Mouse (Mus musculus) gastrocnemius, postnatal 10 days (tissue): ENCODE measurements around the gene Coch. TPM values are rescaled to one million over a fixed set of nuclear protein-coding genes. Genes with fewer than 3 reads are reported as not detected.
A peak's percentile ranks its signal among the peaks of the same experiment; 100 is the strongest.
"Not testable (repeated sequence)": the region's sequence is repeated elsewhere in the genome, so short reads cannot be mapped to it uniquely, and the experiment has no call there.

Experiments
- DNase-seq: peaks from one replicate; pipeline ENCODE4 v3.0.0; 2021; ENCODE audit warnings: mixed read lengths
- long read RNA-seq, 2 experiments: library from polyadenylated mRNA; stranded (forward); transcript quantifications; one replicate each; pipeline ENCODE4 v2.0.0; 2021
- total RNA-seq, 2 experiments: library from RNA; stranded (reverse); gene quantifications; 2 replicates each; pipeline ENCODE4 v1.2.3; 2021

The Coch gene
- under 1 TPM; 0.09 to 0.18 TPM for total RNA-seq
- long read RNA-seq, experiment 1, result 0 reads
- long read RNA-seq, experiment 2, partial matches to known transcripts, result 0 of 1 reads
- long read RNA-seq, experiment 2, other reads (novel, unspliced or antisense), result 0 of 1 reads

- peak; percentile 18 for DNase-seq
These were observed at the start of gene Coch for GRCm38 (mm10) chr12:51593229-51594029. Coch (plus strand) TSS chr12:51593341.

DNA sequence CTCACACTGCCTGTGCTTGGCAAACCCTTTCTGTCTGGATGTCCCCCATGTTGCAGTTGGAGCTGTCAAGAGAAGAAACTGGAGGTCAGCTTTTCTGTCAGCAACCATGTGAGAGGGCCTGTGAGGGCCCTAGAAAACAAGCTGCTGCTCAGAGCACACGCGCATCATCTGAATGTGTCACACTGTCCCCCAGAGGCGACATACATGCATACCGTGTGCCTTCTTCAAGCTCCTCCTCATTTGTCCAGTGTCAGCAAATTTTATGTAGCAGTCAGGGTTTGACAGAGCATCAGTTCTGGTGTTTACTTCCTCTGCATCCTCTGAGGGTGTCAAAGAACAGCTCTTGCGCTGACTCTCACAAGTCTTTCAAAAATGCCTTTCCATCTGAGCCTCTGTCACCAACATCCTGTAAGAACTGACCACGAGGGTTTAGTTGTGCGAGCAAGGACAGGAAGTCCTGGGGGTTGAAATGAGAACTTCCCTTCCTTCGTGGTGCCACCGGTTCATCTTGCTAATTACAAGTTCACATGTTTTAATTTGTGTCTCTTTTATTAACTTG lies 49.7 kb upstream of the Coch start:
- no peak for DNase-seq

GRCm38 (mm10) chr12:51555041-51555440 lies 38.1 kb upstream of the Coch start:
- DNase-seq, result no peak

GRCm38 (mm10) chr12:51561416-51561815 lies 31.7 kb upstream of the Coch start:
- no peak for DNase-seq

- DNase-seq, result no peak
These were observed 25.9 kb upstream of the Coch start for GRCm38 (mm10) chr12:51567225-51567624.

DNA sequence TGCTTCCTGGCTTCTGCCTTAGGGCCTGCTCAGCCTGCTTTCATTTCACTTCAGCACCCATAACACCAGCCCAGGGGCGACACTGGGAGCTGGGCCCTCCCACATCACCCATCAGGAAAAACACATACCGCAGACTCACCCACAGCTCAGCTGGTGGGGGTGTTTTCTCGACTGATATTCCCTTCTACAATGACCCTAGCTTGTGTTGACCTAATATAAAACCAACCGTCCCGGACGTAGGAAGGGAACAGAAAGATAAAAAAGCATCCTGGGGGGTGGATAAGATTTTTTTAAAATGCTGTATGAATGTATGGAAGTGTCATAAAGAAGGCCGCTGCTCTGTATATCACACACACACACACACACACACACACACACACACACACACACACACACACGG lies 23.7 kb upstream of the Coch start:
- DNase-seq, result no peak

GRCm38 (mm10) chr12:51569944-51570343 lies 23.2 kb upstream of the Coch start:
- no peak for DNase-seq

DNA sequence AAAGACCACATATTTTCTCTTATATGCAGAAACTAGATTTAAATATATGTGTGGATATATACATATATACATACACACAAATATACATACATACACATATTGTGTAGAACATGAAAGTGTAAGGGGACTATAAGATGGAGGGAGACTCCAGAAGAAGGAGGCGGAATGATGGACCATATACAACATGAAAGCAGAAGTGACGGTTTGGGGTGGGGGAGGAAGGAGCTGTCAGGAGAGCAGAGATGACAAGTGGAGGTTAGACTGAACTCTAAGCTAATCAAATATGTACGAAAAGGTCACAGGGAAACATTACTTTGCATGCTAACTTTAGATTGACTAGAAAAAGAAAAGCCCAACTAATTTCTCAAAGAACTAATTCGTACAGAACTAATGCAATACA lies 20.5 kb upstream of the Coch start:
- no peak for DNase-seq

GRCm38 (mm10) chr12:51577816-51578215 lies 15.3 kb upstream of the Coch start:
- DNase-seq, result not testable (repeated sequence)

- no peak for DNase-seq
These were observed 3.9 kb upstream of the Coch start for GRCm38 (mm10) chr12:51589263-51589662.

- DNase-seq, result no peak
These were observed 1.2 kb upstream of the Coch start for GRCm38 (mm10) chr12:51591921-51592320.

- peak; percentile 10 for DNase-seq
These were observed 283 bp upstream of the Coch start for GRCm38 (mm10) chr12:51592888-51593228.

GRCm38 (mm10) chr12:51594030-51594470 lies 909 bp downstream of the Coch start:
- no peak for DNase-seq

- no peak for DNase-seq
These were observed 10.2 kb downstream of the Coch start for GRCm38 (mm10) chr12:51603306-51603705.

DNA sequence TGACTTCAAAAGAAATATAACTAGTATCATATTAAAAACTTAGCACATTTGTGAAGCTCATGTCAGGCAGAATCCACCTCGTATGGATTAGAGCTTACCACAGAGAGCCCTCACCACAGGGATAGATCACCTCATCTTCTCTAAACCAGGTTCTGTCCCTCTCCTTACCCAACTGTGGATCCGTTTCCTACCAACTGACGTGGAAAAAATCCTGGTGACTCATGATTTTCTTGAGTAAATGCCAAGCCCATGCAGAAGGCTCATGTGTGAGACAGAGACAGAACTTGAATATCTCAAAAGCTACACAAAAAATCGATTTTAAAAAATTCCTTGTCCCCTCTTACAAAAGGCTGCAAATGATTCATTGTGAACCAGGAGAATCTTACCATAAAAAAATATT lies 13.0 kb downstream of the Coch start:
- no peak for DNase-seq

DNA sequence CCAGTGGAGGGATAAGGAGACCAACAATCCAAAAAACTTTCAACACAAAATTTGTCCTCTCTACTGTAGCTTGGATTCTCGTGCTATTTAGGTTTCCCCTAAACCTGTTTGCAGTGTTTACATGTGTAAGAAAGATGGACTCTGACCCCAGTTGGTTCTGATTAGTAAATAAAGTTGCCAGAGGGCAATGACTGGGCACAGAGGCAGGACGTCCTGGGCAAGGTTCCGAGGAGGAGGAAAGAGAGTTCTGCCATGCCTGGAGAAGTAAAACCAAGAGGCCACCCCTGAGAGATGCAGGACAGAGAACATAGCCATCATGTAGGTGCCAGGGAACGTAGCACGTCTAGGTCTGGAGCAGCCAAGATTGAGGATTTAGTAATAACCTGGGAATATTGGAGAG lies 19.2 kb downstream of the Coch start:
- DNase-seq, result no peak

- DNase-seq, result no peak
These were observed 27.4 kb downstream of the Coch start for GRCm38 (mm10) chr12:51620572-51620971.

- DNase-seq, result no peak
These were observed 28.0 kb downstream of the Coch start for GRCm38 (mm10) chr12:51621161-51621560.

DNA sequence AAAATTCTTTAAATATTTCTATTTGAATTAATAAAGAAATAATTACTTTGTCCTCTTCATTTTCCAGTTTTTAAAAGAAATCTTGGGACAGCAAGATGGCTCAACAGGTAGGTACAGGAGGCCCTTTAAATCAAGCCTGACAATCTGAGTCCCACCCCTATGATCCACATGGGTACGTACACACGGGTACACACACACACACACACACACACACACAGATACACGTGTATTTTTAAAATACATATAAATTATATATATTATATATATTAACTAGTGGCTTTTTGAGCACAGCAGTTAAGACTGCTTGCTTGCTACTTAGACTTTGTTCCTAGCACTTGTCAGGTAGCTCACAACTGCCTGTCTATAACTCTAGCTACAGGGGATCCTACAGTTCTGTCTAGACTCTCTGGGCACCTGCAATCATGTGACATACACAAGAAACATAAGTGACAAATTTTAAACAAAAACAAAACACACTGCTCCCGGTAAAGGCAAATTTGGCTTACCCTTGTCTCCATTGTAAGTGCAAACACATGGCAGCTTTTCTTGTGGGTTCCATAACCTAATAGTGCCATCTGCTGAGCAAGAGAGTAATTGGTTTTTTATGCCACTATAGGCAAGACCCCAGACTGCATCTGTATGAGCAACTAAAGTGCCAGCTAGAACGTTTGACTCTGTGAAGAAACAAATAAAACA lies 29.7 kb downstream of the Coch start:
- DNase-seq, result no peak

GRCm38 (mm10) chr12:51623366-51623694 lies 30.2 kb downstream of the Coch start:
- DNase-seq, result no peak

DNA sequence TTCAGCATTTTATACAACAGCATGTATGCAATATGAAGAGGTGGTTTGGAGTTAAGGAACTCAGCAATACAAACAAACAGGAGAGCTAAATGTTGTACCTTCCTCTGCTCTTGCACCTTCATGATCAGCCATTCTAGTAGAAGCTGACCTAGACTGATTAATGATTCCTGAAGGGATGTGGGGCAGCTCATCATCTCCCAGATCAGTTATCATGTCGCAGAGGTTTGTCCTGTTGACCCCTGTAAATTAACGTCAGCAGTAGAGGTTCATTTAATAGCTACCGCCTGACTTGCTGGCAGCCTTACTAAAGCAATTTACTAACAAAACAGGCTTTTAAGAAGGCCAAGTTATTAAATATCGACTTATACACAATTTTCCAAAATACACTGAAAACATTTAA lies 40.3 kb downstream of the Coch start:
- DNase-seq, result no peak

DNA sequence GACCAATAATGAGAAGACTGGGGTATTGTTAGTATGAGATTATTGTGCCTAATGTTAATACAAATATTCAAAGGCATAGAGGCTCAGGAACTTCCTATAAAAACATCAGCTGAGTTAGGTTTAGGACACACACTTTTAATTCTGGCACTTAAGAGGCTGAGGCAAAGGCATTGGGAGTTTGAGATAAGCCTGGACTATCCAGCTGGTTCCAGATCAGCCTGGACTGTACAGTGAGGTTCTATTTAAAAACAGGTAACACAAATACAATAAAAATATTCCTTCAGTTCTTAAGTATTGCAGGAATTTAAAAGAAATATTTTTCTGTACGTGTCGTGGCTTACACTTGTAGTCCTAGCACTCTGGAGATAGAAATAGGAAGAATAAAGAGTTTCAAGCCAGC lies 43.1 kb downstream of the Coch start:
- DNase-seq, result no peak

GRCm38 (mm10) chr12:51636689-51637470 lies 43.7 kb downstream of the Coch start:
- DNase-seq, result no peak
